Mouse (Mus musculus) liver, embryonic 14.5 days (tissue): ENCODE data around the gene Slc37a4. TPM values are rescaled to one million over a fixed set of nuclear protein-coding genes. Genes with fewer than 3 reads are reported as not detected.

ENCODE experiments used
- ATAC-seq: fragments of 200-750 bp; cut with Nextera tagmentation; 2 replicates; pipeline ENCODE4 v1.8.0; 2017; ENCODE audit warnings: moderate number of reproducible peaks, mild to moderate bottlenecking, moderate library complexity; ENCODE audit not compliant: insufficient read depth
- DNase-seq, 3 experiments: peaks; one replicate each; pipeline ENCODE4 v3.0.0-alpha.2; 2012 to 2013; ENCODE audit warnings: low read depth in 3 of 3, low spot score in 3 of 3
- H3K27ac ChIP-seq: fragments of 300-500 bp; sonication (generic); 2 replicates; pipeline ENCODE4 v1.5.1; 2014; ENCODE audit warnings: moderate library complexity, mild to moderate bottlenecking, control low read depth, inconsistent platforms
- H3K27me3 ChIP-seq: fragments of 300-500 bp; sonication (generic); 2 replicates; pipeline ENCODE4 v1.6.1; 2014; ENCODE audit warnings: mild to moderate bottlenecking, low read length, moderate library complexity; ENCODE audit not compliant: control insufficient read depth, insufficient read depth
- H3K36me3 ChIP-seq: fragments of 300-500 bp; sonication (generic); replicated peaks from 2 replicates; pipeline ENCODE4 v1.6.1; 2014; ENCODE audit warnings: low read depth; ENCODE audit not compliant: control insufficient read depth, insufficient read depth
- H3K4me1 ChIP-seq, 2 experiments: fragments of 200-500 bp in 1 of 2; fragments of 300-500 bp in 1 of 2; sonication (generic) in 1 of 2; replicated peaks; 2 replicates each; pipeline ENCODE4 v1.6.1; 2012 to 2014; ENCODE audit warnings: antibody characterized with exemption in 1 of 2, inconsistent platforms in 1 of 2, low read length in 1 of 2; ENCODE audit not compliant: control insufficient read depth in 2 of 2, insufficient read depth in 2 of 2
- H3K4me2 ChIP-seq: fragments of 300-500 bp; sonication (generic); 2 replicates; pipeline ENCODE4 v1.6.1; 2014; ENCODE audit warnings: low read depth, mild to moderate bottlenecking, control low read depth, moderate library complexity
- H3K4me3 ChIP-seq, 2 experiments: fragments of 200-500 bp in 1 of 2; fragments of 300-500 bp in 1 of 2; sonication (generic) in 1 of 2; 2 replicates each; pipeline ENCODE4 v1.5.1; 2012 to 2014; ENCODE audit warnings: low read depth in 2 of 2, low read length in 2 of 2, mild to moderate bottlenecking in 2 of 2, control low read depth in 1 of 2, inconsistent platforms in 1 of 2, moderate library complexity in 1 of 2; ENCODE audit not compliant: insufficient read depth in 1 of 2
- H3K9ac ChIP-seq: fragments of 300-500 bp; sonication (generic); replicated peaks from 2 replicates; pipeline ENCODE4 v1.6.1; 2014; ENCODE audit warnings: mild to moderate bottlenecking, control low read depth, moderate library complexity
- H3K9me3 ChIP-seq: fragments of 300-500 bp; sonication (generic); 2 replicates; pipeline ENCODE4 v1.6.1; 2016; ENCODE audit warnings: low read length, mixed read lengths; ENCODE audit not compliant: control insufficient read depth
- CTCF ChIP-seq: IDR thresholded peaks from 2 replicates; pipeline ENCODE4 v1.5.1; 2016; ENCODE audit warnings: antibody characterized with exemption, low read depth, control low read depth
- EP300 ChIP-seq: IDR thresholded peaks from 2 replicates; pipeline ENCODE4 v1.6.1; 2016; ENCODE audit warnings: antibody characterized with exemption, low read depth
- WGBS: fragments of 180-500 bp; shearing (Covaris S2); extraction: QIAGEN DNeasy Blood & Tissue Kit; methylation state at CpG from one replicate; pipeline ENCODE4 v1.1.7; 2014; ENCODE audit not compliant: insufficient replicate concordance; 5-methylcytosine and 5-hydroxymethylcytosine counted together
- polyA plus RNA-seq, 2 experiments: library from polyadenylated mRNA; depleted of rRNA in 1 of 2; stranded (reverse) in 1 of 2; unstranded in 1 of 2; fragments of >200 nt; fragmentation: Nextera tagmentation in 1 of 2; extraction: Ambion mirVana in 1 of 2; gene quantifications; 2 replicates each; pipeline versions ENCODE4 v1.2.1 to v1.2.3; 2012 to 2014

The Slc37a4 gene
- polyA plus RNA-seq, 2 experiments = 15.9 to 26.6 TPM

DNA sequence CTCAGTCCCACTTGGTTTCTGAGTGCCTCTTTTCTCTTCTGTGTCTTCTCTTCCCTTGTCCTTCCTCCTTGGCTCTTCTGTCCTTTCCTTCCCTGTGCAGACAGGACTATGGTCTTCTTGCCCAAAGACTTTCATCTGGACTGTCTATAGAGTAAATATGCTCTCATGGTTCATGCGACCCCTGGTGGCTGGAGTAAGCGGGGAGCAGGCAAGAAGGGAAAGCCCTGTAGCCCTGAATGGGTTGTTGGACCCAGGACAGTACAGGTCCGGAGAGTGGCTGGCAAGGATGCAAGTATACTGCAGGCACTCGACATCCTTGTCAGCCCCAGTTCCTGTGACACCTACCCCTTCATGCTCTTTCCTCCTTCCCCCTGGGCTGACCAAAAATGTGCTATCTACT is 5.2 kb upstream of the Slc37a4 start:
- Histone ChIP-seq H3K4me2 (no peak overlapping the region), H3K9ac (no peak overlapping the region), H3K9me3 (no peaks in the 10 kb centered on the region), H3K27ac (no peak overlapping the region), H3K4me3 (no peak overlapping the region), H3K4me1 (peaks cover 0 to 6% of the 10 kb centered on the region in 2 experiments; a peak in 2 of 4 replicates), H3K36me3 (peaks cover 19% of the 10 kb centered on the region), H3K27me3 (no peaks in the 10 kb centered on the region)
- TF ChIP-seq CTCF (peak; percentile 94), EP300 (no peak)
- peak; percentile 41; the same call in 1 of the 2 replicates for ATAC-seq
- 24% methylated on average over 4 of the region's 4 CpGs for WGBS
- DNase-seq = no peak

DNA sequence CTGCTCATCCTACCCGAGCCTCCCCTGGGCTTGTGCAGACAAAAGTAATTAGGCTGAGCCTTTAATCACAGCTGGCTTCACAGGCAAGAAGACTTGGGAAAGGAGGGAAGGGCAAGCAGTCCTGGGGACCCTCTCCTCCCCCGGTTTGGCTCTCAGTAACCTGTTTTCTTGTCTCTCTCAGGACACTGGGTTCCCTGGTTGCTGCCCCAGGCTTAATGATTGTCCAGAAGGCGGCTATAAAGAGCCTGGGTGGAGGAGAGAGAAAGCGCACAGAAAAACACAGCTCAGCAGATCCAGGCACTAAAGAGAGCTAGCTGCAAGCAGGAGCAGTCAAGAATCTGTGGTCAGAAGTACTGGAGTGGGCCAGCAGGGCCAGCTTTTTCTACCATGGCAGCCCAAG is 1.4 kb downstream of the Slc37a4 start:
- H3K4me3 ChIP-seq = peak overlapping the region; percentile 61 to 63
- peak overlapping the region; percentile 28 for H3K27ac ChIP-seq
- peak overlapping the region; percentile 83 for H3K4me2 ChIP-seq
- peak overlapping the region; percentile 85 for H3K9ac ChIP-seq
- 48% methylated on average over 4 of the region's 4 CpGs for WGBS
- H3K36me3 ChIP-seq = peaks cover 19% of the 10 kb centered on the region
- no peaks in the 10 kb centered on the region for H3K27me3 ChIP-seq
- no peak for DNase-seq
- peaks cover 3 to 17% of the 10 kb centered on the region in 2 experiments; a peak in 3 of 4 replicates for H3K4me1 ChIP-seq
- no peak for TF ChIP-seq EP300
- TF ChIP-seq CTCF = no peak
- no peaks in the 10 kb centered on the region for H3K9me3 ChIP-seq
- no peak for ATAC-seq

DNA sequence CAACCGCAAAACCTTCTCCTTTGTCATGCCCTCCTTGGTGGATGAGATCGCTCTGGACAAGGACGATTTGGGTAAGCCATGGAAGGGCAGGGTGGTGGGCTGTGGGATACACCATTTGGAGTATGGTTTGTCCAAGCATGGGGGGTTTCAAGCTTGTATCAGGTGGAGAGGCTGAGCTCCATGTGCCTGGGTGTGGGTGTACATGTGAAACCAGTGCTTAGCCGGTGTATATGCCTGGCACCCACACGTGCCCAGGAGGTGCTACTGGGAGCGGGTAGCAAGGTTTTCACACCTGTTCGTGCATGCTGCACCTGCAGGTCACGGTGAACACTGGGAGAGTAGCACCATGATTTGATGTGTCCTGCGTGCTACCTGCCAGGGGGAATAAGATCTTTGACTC is 1.9 kb downstream of the Slc37a4 start:
- no peak for TF ChIP-seq EP300
- TF ChIP-seq CTCF = no peak
- Histone ChIP-seq H3K27ac (no peak overlapping the region), H3K9ac (no peak overlapping the region; the same call in 1 of the 2 replicates), H3K36me3 (peaks cover 23% of the 10 kb centered on the region), H3K4me1 (peaks cover 3 to 17% of the 10 kb centered on the region in 2 experiments; a peak in 3 of 4 replicates), H3K4me3 (peak overlapping the region; percentile 15 to 61; a peak in 3 of 4 replicates), H3K27me3 (no peaks in the 10 kb centered on the region), H3K4me2 (peak overlapping the region; percentile 83), H3K9me3 (no peaks in the 10 kb centered on the region)
- ATAC-seq (no peak), DNase-seq (no peak)
- WGBS = 80% methylated on average over 9 of the region's 9 CpGs

DNA sequence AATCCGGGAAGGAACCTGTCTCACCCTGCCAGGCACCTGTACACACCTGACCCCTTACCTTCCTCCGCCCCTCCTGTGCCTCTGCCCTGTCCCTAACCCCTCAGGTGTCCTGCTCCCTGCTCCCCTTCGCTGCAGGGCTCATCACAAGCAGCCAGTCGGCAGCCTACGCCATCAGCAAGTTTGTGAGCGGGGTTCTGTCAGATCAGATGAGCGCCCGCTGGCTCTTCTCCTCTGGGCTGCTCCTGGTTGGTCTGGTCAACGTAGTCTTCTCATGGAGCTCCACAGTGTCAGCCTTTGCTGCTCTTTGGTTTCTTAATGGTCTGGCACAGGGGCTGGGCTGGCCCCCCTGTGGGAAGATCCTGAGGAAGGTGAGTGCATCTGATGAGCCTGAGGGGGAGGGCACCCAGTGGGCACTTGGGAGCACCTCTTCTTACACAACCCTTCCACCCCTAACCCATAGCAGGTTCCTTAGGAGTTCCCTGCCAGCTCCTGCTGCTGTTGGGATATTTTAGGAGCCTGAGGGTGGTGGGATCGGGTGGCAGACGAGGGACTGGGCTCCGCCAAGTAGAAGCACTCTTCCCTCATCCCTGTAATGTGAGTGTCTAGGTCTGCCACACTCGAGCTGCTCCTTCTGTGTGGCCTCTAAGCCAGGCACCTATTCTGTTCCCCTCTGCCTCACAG is 2.6 kb downstream of the Slc37a4 start:
- no peak overlapping the region for H3K27ac ChIP-seq
- peak overlapping the region; percentile 83; the same call in 1 of the 2 replicates for H3K4me2 ChIP-seq
- no peak overlapping the region for H3K4me3 ChIP-seq
- WGBS = 74% methylated on average over 13 of the region's 13 CpGs
- TF ChIP-seq EP300 (no peak), CTCF (no peak)
- no peak overlapping the region for H3K9ac ChIP-seq
- ATAC-seq = no peak
- no peak for DNase-seq
- no peaks in the 10 kb centered on the region for H3K27me3 ChIP-seq
- no peaks in the 10 kb centered on the region for H3K9me3 ChIP-seq
- H3K36me3 ChIP-seq = peaks cover 29% of the 10 kb centered on the region
- H3K4me1 ChIP-seq = peaks cover 3 to 17% of the 10 kb centered on the region in 2 experiments; a peak in 3 of 4 replicates

DNA sequence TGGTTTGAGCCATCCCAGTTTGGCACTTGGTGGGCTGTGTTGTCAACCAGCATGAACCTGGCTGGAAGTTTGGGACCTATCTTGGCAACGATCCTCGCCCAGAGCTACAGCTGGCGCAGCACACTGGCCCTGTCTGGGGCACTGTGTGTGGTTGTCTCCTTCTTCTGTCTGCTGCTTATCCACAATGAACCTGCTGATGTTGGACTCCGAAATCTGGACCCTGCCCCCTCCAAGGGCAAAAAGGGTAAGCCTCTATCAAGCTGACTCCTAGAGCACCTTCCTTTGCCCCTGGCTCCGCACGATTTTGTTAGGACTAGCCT is 3.1 kb downstream of the Slc37a4 start:
- DNase-seq (no peak), ATAC-seq (no peak)
- Histone ChIP-seq H3K4me2 (no peak overlapping the region), H3K4me1 (peaks cover 3 to 17% of the 10 kb centered on the region in 2 experiments; a peak in 3 of 4 replicates), H3K4me3 (no peak overlapping the region), H3K36me3 (peaks cover 29% of the 10 kb centered on the region), H3K27me3 (no peaks in the 10 kb centered on the region), H3K9me3 (no peaks in the 10 kb centered on the region), H3K9ac (no peak overlapping the region), H3K27ac (no peak overlapping the region)
- TF ChIP-seq EP300 (no peak), CTCF (no peak)
- 79% methylated on average over 6 of the region's 6 CpGs for WGBS
